Mouse (Mus musculus): Measurements from ENCODE around the gene Zfp800.

DNA sequence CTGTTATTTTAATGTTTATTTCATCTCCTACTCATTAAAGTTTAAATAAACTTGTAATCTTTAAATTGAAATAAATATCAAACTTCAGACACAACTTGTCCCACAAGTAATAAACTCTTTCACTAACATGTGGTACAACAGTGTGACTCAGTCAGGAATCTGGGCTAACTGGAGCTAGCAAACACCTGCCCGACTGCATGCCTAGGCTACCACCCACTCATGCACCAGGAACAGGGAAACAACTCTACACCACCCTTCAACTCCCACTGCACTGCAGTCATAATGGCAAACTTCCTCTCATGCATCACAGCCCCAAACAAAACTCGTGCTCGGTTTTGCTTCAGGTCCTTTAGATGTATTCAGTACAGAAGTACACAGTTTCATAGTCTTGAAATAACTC, 169.7 kb downstream of the Zfp800 start:
- TF ChIP-seq UBTF (IDR thresholded peaks at IDR 0.05; ENCODE audit: borderline replicate concordance, insufficient read depth, low read depth, low read length) (no peak), POLR2A (IDR thresholded peaks at IDR 0.05; ENCODE audit: control insufficient read depth in 1 of 2, insufficient read depth in 1 of 2, low read depth in 1 of 2, low read length in 2 of 2, poor library complexity in 1 of 2) (no peak), SIN3A (IDR thresholded peaks at IDR 0.05; ENCODE audit: low read length) (no peak)

Measured in MEL (cell line).